Mouse (Mus musculus): Measurements from ENCODE around the gene Poldip2. TPM values are rescaled to one million over a fixed set of nuclear protein-coding genes. Genes with fewer than 3 reads are reported as not detected.
A peak's percentile ranks its signal among the peaks of the same experiment; 100 is the strongest.

The Poldip2 gene
- polyA plus RNA-seq, 1 experiment from 2014 or later, result 130 TPM

DNA sequence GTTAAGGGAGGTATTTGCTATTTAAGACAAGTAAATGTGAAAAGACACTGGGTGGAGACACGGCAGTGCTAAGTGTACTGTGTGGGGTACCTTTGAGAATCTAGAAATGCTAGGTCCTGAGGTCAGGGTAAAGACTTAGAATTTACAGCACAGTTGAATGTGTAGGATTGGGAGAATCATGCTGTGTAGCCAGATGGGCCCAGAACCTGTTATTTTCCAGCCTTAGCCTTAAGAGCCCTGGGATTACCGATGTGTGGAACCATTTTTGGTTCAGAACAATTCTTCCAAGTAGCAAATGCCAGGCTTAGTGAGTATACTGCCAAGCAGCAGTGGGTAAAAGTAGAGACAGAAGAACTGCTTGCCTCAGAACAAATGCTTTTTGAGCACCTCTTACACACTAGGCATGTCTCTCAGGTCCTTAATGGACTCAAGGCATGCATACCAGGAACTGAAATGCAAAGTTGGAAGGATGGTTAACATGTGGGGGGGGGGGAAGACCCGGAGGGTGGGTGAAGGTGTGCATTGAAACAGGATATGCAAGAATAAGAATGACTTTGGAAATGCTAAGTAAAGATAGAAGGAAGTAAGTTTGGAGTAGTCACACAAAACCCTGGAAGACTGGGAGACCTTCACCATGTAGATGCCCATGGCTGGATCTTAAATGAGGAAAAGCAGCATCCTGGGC lies 1.3 kb downstream of the Poldip2 start:
- Histone ChIP-seq H3K4me1 (ENCODE audit: control insufficient read depth, insufficient read depth, low read length) (peaks cover 14% of the 10 kb centered on the region), H3K4me3 (ENCODE audit: low read depth, low read length) (peak overlapping the region; percentile 91), H3K9ac (ENCODE audit: low read depth, low read length) (peak overlapping the region; percentile 99), H3K9me3 (replicated peaks; ENCODE audit: control insufficient read depth, low read length) (no peaks in the 10 kb centered on the region), H3K27ac (ENCODE audit: low read depth, low read length) (no peak overlapping the region), H3K4me2 (peak overlapping the region; percentile 62), H3K36me3 (ENCODE audit: control insufficient read depth, insufficient read depth, low read length) (peaks cover 29% of the 10 kb centered on the region), H3K27me3 (ENCODE audit: control insufficient read depth, insufficient read depth, low read length) (no peaks in the 10 kb centered on the region)
- WGBS (ENCODE audit: insufficient replicate concordance), result 77% methylated on average over 3 of the region's 3 CpGs
- ATAC-seq (replicated peaks; ENCODE audit: insufficient number of reproducible peaks, low FRiP score, low TSS enrichment), result no peak

DNA sequence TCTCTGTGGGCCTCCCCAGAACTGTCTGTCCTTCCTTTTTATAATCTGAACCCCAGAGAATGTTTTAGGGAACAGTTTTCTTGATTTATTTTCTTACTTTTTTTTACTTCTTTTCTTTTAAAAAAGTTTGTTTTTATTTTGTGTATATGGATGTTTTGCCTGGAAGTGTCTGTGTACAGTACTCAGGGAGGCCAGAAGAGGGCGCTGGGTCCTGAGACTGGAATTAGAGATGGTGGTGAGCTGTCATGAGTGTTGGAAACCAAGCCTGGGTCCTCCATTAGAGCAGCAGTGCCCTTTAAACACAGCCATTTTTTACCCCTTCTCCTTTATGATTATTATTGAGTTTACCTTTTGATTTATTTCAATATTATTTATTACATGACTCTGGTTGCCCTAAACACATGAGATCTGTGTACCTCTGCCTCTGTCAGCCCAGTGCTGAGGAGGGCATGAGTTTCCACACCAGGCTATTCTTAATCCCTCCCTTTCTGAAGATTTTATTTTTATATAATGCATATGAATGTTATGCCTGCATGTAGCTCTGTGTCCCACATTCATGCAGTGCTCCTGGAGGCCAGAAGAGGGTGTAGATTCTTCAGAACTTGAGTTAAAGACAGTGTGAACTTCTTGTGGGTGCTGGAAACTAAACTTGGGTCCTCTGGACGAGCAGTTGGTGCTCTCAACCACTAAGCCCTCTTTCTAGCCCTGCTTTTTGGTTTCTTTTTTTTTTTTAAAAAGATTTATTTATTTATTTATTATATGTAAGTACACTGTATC lies 3.7 kb downstream of the Poldip2 start:
- Histone ChIP-seq H3K36me3 (ENCODE audit: control insufficient read depth, insufficient read depth, low read length) (peaks cover 39% of the 10 kb centered on the region), H3K27ac (ENCODE audit: low read depth, low read length) (no peak overlapping the region), H3K4me2 (no peak overlapping the region), H3K9ac (ENCODE audit: low read depth, low read length) (no peak overlapping the region), H3K4me1 (ENCODE audit: control insufficient read depth, insufficient read depth, low read length) (peaks cover 14% of the 10 kb centered on the region), H3K9me3 (replicated peaks; ENCODE audit: control insufficient read depth, low read length) (no peaks in the 10 kb centered on the region), H3K27me3 (ENCODE audit: control insufficient read depth, insufficient read depth, low read length) (no peaks in the 10 kb centered on the region), H3K4me3 (ENCODE audit: low read depth, low read length) (no peak overlapping the region)
- 65% methylated on average over 2 of the region's 2 CpGs for WGBS (ENCODE audit: insufficient replicate concordance)
- no peak for ATAC-seq (replicated peaks; ENCODE audit: insufficient number of reproducible peaks, low FRiP score, low TSS enrichment)

DNA sequence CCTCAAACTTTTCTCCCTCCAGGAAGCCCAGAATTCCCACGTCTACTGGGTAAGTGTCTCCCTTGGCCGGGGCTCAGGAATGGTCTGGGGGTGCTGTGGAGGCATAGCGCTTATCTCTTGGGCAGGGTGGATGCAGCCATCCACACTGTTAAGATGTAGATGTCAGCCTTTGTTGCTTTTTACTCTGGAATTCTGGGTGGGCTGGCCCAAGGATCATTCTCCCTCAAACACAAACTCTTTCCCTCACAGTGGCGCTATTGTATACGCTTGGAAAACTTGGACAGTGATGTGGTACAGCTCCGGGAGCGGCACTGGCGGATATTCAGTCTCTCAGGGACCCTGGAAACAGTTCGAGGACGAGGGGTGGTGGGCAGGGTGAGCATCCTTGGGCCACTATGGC lies 6.9 kb downstream of the Poldip2 start:
- no peak overlapping the region for H3K4me3 ChIP-seq (ENCODE audit: low read depth, low read length)
- no peak for ATAC-seq (replicated peaks; ENCODE audit: insufficient number of reproducible peaks, low FRiP score, low TSS enrichment)
- no peak overlapping the region for H3K27ac ChIP-seq (ENCODE audit: low read depth, low read length)
- no peaks in the 10 kb centered on the region for H3K9me3 ChIP-seq (replicated peaks; ENCODE audit: control insufficient read depth, low read length)
- H3K27me3 ChIP-seq (ENCODE audit: control insufficient read depth, insufficient read depth, low read length), result no peaks in the 10 kb centered on the region
- no peaks in the 10 kb centered on the region for H3K4me1 ChIP-seq (ENCODE audit: control insufficient read depth, insufficient read depth, low read length)
- peaks cover 56% of the 10 kb centered on the region for H3K36me3 ChIP-seq (ENCODE audit: control insufficient read depth, insufficient read depth, low read length)
- H3K9ac ChIP-seq (ENCODE audit: low read depth, low read length), result no peak overlapping the region
- H3K4me2 ChIP-seq, result no peak overlapping the region
- 85% methylated on average over 10 of the region's 10 CpGs for WGBS (ENCODE audit: insufficient replicate concordance)

DNA sequence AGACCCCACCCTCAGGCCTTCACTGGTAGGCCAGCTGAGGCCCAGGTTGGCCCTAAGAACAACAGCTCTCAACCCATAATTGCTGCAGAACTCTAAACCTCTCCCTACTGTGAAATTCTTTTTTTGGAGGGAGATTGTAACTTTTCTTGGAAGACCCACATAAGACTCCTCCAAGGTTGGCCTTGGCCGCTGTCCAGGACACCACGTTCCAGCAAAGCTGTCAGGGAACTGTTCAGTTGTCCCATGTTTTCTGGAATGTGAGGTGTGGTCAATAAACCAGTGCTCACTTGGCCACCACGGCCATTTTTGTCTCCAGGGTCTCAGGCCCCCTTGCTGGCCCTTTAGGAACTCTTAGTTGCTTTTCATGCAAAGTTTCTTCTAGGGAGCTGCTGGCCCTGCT lies 9.9 kb downstream of the Poldip2 start:
- Histone ChIP-seq H3K27ac (ENCODE audit: low read depth, low read length) (no peak overlapping the region), H3K4me1 (ENCODE audit: control insufficient read depth, insufficient read depth, low read length) (no peaks in the 10 kb centered on the region), H3K27me3 (ENCODE audit: control insufficient read depth, insufficient read depth, low read length) (no peaks in the 10 kb centered on the region), H3K4me3 (ENCODE audit: low read depth, low read length) (no peak overlapping the region), H3K36me3 (ENCODE audit: control insufficient read depth, insufficient read depth, low read length) (peaks cover 60% of the 10 kb centered on the region), H3K9ac (ENCODE audit: low read depth, low read length) (no peak overlapping the region), H3K9me3 (replicated peaks; ENCODE audit: control insufficient read depth, low read length) (no peaks in the 10 kb centered on the region), H3K4me2 (no peak overlapping the region)
- ATAC-seq (replicated peaks; ENCODE audit: insufficient number of reproducible peaks, low FRiP score, low TSS enrichment), result no peak
- 87% methylated on average over 3 of the region's 3 CpGs for WGBS (ENCODE audit: insufficient replicate concordance)

DNA sequence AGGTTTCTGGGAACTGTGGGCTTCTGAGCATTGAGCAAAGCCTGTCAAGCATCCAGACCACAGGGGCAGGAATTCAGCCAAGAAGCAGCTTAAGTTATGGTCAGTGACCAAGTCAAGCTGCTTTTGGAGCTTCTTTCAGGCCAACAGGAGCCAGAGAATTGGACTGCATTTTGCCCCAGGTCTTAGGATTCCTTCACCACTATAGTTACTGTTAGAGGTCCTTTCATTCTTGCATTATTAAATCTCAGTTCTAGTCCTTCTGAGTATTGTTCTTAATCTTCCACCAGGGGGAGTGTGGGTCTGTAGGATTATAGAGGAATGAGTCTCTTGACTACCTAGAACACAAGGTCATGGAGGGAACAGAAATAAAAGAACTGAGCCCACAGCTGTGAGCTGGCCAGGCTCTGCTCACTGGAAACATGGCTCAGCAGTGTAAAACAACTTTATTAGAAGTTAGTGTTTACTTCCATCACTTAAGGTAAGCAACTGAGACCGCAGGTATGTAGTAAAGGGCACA lies 10.5 kb downstream of the Poldip2 start:
- no peaks in the 10 kb centered on the region for H3K4me1 ChIP-seq (ENCODE audit: control insufficient read depth, insufficient read depth, low read length)
- 87% methylated on average over 1 of the region's 1 CpGs for WGBS (ENCODE audit: insufficient replicate concordance)
- ATAC-seq (replicated peaks; ENCODE audit: insufficient number of reproducible peaks, low FRiP score, low TSS enrichment), result no peak
- no peaks in the 10 kb centered on the region for H3K27me3 ChIP-seq (ENCODE audit: control insufficient read depth, insufficient read depth, low read length)
- no peak overlapping the region for H3K9ac ChIP-seq (ENCODE audit: low read depth, low read length)
- H3K4me3 ChIP-seq (ENCODE audit: low read depth, low read length), result no peak overlapping the region
- H3K27ac ChIP-seq (ENCODE audit: low read depth, low read length), result no peak overlapping the region
- no peak overlapping the region for H3K4me2 ChIP-seq
- H3K36me3 ChIP-seq (ENCODE audit: control insufficient read depth, insufficient read depth, low read length), result peaks cover 58% of the 10 kb centered on the region
- no peaks in the 10 kb centered on the region for H3K9me3 ChIP-seq (replicated peaks; ENCODE audit: control insufficient read depth, low read length)

DNA sequence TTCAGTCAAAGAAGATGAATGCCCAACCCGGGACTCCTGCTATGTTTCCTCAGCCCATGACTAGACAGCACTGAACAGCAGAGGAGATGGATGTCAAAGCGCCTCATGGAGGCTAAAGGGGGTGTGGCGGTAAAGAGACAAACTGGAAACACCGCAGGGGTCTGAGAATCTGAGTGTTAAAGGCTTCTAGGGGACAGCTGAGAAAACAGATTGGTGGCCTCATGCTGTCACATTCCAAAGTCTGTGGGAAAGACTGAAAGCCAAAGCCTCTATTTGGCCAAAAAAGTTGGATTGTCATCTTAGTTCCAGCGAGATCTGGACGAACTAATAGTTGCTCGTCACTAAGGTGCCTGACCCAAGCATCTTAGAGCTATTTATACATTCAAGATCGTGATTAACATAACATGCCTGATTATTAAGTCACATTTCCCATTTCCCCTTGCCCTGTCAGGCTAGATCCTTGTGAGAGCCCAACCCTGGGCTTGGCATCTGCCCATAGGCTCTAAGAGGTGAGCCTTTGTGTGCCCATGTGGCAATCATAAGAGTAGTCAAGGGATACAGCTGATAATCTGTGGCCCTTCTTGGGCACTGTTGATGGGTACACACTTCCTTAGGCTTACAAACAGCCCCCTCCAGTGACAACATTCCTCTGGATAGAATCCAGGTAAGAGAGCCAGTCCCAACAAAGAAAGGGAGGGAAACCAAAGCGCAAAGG lies 11.4 kb downstream of the Poldip2 start:
- Histone ChIP-seq H3K36me3 (ENCODE audit: control insufficient read depth, insufficient read depth, low read length) (peaks cover 49% of the 10 kb centered on the region), H3K9ac (ENCODE audit: low read depth, low read length) (no peak overlapping the region), H3K27me3 (ENCODE audit: control insufficient read depth, insufficient read depth, low read length) (no peaks in the 10 kb centered on the region), H3K4me1 (ENCODE audit: control insufficient read depth, insufficient read depth, low read length) (no peaks in the 10 kb centered on the region), H3K4me2 (no peak overlapping the region), H3K4me3 (ENCODE audit: low read depth, low read length) (no peak overlapping the region), H3K27ac (ENCODE audit: low read depth, low read length) (no peak overlapping the region), H3K9me3 (replicated peaks; ENCODE audit: control insufficient read depth, low read length) (no peaks in the 10 kb centered on the region)
- no peak for ATAC-seq (replicated peaks; ENCODE audit: insufficient number of reproducible peaks, low FRiP score, low TSS enrichment)
- 75% methylated on average over 9 of the region's 9 CpGs for WGBS (ENCODE audit: insufficient replicate concordance)

DNA sequence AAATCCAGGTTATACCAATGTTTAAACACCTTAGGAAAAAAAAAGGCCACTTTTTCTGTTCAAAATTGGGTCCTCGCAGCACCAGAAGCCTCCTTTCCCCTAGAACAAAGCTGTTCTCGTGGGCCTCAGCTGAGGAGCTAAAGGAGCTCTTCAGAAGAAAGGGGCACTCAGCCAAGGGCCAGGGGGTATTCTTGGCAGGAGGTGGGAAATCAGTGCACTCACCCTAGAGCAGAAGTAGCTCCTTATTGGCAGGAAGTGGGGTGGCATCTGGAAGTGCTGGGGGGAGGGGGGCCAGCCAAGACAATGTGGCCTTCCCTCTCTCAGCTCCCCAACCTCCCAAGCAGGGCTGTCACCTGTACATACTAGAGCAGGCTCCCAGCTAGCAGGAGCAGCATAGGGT lies 12.8 kb downstream of the Poldip2 start:
- Histone ChIP-seq H3K27me3 (ENCODE audit: control insufficient read depth, insufficient read depth, low read length) (no peaks in the 10 kb centered on the region), H3K9ac (ENCODE audit: low read depth, low read length) (no peak overlapping the region), H3K4me2 (no peak overlapping the region), H3K4me3 (ENCODE audit: low read depth, low read length) (no peak overlapping the region), H3K27ac (ENCODE audit: low read depth, low read length) (no peak overlapping the region), H3K36me3 (ENCODE audit: control insufficient read depth, insufficient read depth, low read length) (peaks cover 44% of the 10 kb centered on the region), H3K9me3 (replicated peaks; ENCODE audit: control insufficient read depth, low read length) (no peaks in the 10 kb centered on the region), H3K4me1 (ENCODE audit: control insufficient read depth, insufficient read depth, low read length) (no peaks in the 10 kb centered on the region)
- no peak for ATAC-seq (replicated peaks; ENCODE audit: insufficient number of reproducible peaks, low FRiP score, low TSS enrichment)
- 91% methylated on average over 2 of the region's 2 CpGs for WGBS (ENCODE audit: insufficient replicate concordance)

DNA sequence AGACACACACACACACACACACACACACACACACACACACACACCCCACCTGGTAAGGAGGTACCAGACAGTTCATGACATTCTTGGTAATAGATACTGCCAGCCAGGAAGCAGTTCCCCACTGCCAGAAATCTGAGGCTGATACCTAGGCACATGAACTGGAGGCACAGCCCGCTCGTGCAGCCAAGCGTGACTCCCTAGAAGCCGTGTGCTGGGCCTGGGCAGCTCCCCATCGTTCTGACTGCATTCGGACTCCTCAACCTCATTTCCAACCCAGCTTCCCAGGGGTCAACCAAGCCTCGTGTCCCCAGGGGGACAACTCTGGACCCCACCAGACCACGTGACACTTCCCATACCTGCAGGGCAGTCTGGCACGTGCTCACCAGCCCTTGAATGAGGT lies 16.7 kb downstream of the Poldip2 start:
- ATAC-seq (replicated peaks; ENCODE audit: insufficient number of reproducible peaks, low FRiP score, low TSS enrichment), result no peak
- Histone ChIP-seq H3K36me3 (ENCODE audit: control insufficient read depth, insufficient read depth, low read length) (peaks cover 26% of the 10 kb centered on the region), H3K4me1 (ENCODE audit: control insufficient read depth, insufficient read depth, low read length) (peaks cover 4% of the 10 kb centered on the region), H3K9ac (ENCODE audit: low read depth, low read length) (no peak overlapping the region), H3K4me2 (no peak overlapping the region), H3K27me3 (ENCODE audit: control insufficient read depth, insufficient read depth, low read length) (no peaks in the 10 kb centered on the region), H3K4me3 (ENCODE audit: low read depth, low read length) (no peak overlapping the region), H3K9me3 (replicated peaks; ENCODE audit: control insufficient read depth, low read length) (no peaks in the 10 kb centered on the region), H3K27ac (ENCODE audit: low read depth, low read length) (no peak overlapping the region)
- 84% methylated on average over 9 of the region's 9 CpGs for WGBS (ENCODE audit: insufficient replicate concordance)

All from heart, embryonic 11.5 days (tissue).